Mouse (Mus musculus) erythroblast, embryonic 14.5 days (primary cell): ENCODE data around the gene Atg4a.

ENCODE experiments used
- GATA1 ChIP-seq: IDR thresholded peaks from 2 replicates; pipeline ENCODE4 v1.6.1; 2012; ENCODE audit warnings: low read length, inconsistent platforms, mixed read lengths
- TAL1 ChIP-seq: IDR thresholded peaks from 3 replicates; pipeline ENCODE4 v1.6.1; 2012; ENCODE audit warnings: low read length, inconsistent platforms, mixed read lengths

DNA sequence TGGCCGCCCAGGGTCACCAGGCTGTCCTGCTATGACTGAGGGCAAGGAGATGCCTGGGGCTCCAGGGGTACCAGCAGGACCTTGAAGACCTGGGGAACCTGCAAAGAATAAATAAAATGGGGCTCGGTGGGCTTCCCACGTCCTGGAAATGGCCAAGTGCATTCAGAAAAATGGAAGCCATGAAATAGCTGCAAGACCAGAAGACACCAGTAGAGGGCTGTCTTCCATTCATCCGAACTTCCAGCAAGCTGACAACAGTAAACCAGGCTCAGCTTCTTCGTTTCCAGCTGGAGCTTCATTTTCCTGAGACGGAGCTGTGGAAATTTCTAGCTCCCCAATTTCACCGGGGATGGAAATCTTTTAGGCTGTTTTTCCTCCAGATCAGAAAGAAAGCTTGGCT, 218.6 kb downstream of the Atg4a start:
- no peak for TF ChIP-seq GATA1
- TF ChIP-seq TAL1 = no peak
